Mouse (Mus musculus) lung, embryonic 14.5 days (tissue): Measurements from ENCODE around the gene Zfp322a. TPM values are rescaled to one million over a fixed set of nuclear protein-coding genes. Genes with fewer than 3 reads are reported as not detected.

Experiments
- ATAC-seq: fragments of 200-750 bp; cut with Nextera tagmentation; 2 replicates; pipeline ENCODE4 v1.8.0; 2017; ENCODE audit warnings: mild to moderate bottlenecking, moderate TSS enrichment, moderate library complexity; ENCODE audit not compliant: insufficient read depth
- DNase-seq: peaks from one replicate; pipeline ENCODE4 v3.0.0-alpha.2; 2015
- H3K27ac ChIP-seq: fragments of 300-500 bp; sonication (generic); 2 replicates; pipeline ENCODE4 v1.5.1; 2014; ENCODE audit warnings: low read depth, mild to moderate bottlenecking, moderate library complexity
- H3K27me3 ChIP-seq: fragments of 300-500 bp; sonication (generic); 2 replicates; pipeline ENCODE4 v1.6.1; 2014; ENCODE audit warnings: low read length, control low read depth; ENCODE audit not compliant: insufficient read depth
- H3K36me3 ChIP-seq: fragments of 300-500 bp; sonication (generic); 2 replicates; pipeline ENCODE4 v1.6.1; 2014; ENCODE audit warnings: control low read depth; ENCODE audit not compliant: insufficient read depth
- H3K4me1 ChIP-seq: fragments of 300-500 bp; sonication (generic); 2 replicates; pipeline ENCODE4 v1.6.1; 2014; ENCODE audit warnings: antibody characterized with exemption, control low read depth; ENCODE audit not compliant: insufficient read depth
- H3K4me2 ChIP-seq: fragments of 300-500 bp; sonication (generic); 2 replicates; pipeline ENCODE4 v1.6.1; 2014; ENCODE audit warnings: mild to moderate bottlenecking
- H3K4me3 ChIP-seq: fragments of 300-500 bp; sonication (generic); 2 replicates; pipeline ENCODE4 v1.5.1; 2014; ENCODE audit warnings: low read depth, low read length
- H3K9ac ChIP-seq: fragments of 300-500 bp; sonication (generic); 2 replicates; pipeline ENCODE4 v1.6.1; 2014
- H3K9me3 ChIP-seq: fragments of 300-500 bp; sonication (generic); 2 replicates; pipeline ENCODE4 v1.6.1; 2016; ENCODE audit warnings: low read depth, low read length, control low read depth
- CTCF ChIP-seq: IDR thresholded peaks from 2 replicates; pipeline ENCODE4 v1.5.1; 2016; ENCODE audit warnings: antibody characterized with exemption, low read depth
- WGBS: fragments of 180-500 bp; shearing (Covaris S2); extraction: QIAGEN DNeasy Blood & Tissue Kit; methylation state at CpG from one replicate; pipeline ENCODE4 v1.1.7; 2014; 5-methylcytosine and 5-hydroxymethylcytosine counted together
- polyA plus RNA-seq: library from polyadenylated mRNA; unstranded; fragments of >200 nt; fragmentation: Nextera tagmentation; extraction: Ambion mirVana; gene quantifications from 2 replicates; pipeline ENCODE4 v1.2.1, GENCODE M21; 2014

Zfp322a gene
- 54.5 and 59.3 TPM in 2 replicates for polyA plus RNA-seq

- peak within 1 kb of the TSS; percentile 86 for H3K9ac ChIP-seq
- H3K9me3 ChIP-seq: no peaks in the 10 kb centered on the region
- H3K27ac ChIP-seq: peak within 1 kb of the TSS; percentile 97
- H3K27me3 ChIP-seq: no peaks in the 10 kb centered on the region
- H3K4me1 ChIP-seq: peaks cover 15% of the 10 kb centered on the region
- H3K4me3 ChIP-seq: peak within 1 kb of the TSS; percentile 75
- H3K4me2 ChIP-seq: peak within 1 kb of the TSS; percentile 88
- peak; percentile 100 for ATAC-seq
- no peak for TF ChIP-seq CTCF
- WGBS: under 1% methylated on average over 55 of the region's 55 CpGs
- H3K36me3 ChIP-seq: peaks cover 17% of the 10 kb centered on the region
- DNase-seq: peak; percentile 98
Measured at GRCm38 (mm10) chr13:23368583-23369420, at the start of gene Zfp322a. Gene Zfp322a (minus strand): TSS chr13:23369208.

- H3K9ac ChIP-seq: 0 out of 2 replicates have a peak overlapping the region, but pooled peaks have one; percentile 6
- ATAC-seq (peak; percentile 83), DNase-seq (peak; percentile 78)
- peak overlapping the region; percentile 38 for H3K4me3 ChIP-seq
- no peak for TF ChIP-seq CTCF
- no peaks in the 10 kb centered on the region for H3K9me3 ChIP-seq
- H3K4me2 ChIP-seq: peak overlapping the region; percentile 67
- no peaks in the 10 kb centered on the region for H3K27me3 ChIP-seq
- H3K4me1 ChIP-seq: no peaks in the 10 kb centered on the region
- 3% methylated on average over 28 of the region's 28 CpGs for WGBS
- H3K36me3 ChIP-seq: 0 out of 2 replicates have a peak, but pooled peaks cover 8% of the 10 kb centered on the region
- no peak overlapping the region for H3K27ac ChIP-seq
Measured at GRCm38 (mm10) chr13:23412630-23413521, 43.9 kb upstream of the Zfp322a start.

DNA sequence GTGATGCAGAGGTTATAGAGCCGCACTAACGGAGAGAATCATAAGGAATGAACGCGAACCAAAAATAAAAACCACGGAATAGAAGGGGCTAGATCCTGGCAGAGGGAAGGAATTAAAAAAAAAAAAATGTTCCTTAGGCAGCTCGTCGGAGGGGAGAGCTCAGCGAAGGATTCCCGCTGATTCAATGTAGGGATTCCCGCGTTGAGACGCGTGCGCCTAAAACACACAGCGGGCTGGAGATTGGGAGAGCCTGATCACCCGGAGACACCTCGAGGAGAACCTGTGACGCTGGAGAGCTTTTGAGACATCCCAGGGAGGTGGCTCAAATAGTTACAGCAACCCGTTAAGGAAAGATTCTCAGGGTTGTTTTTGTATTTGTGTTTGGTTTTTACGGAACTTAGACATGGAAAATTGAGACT, 43.2 kb upstream of the Zfp322a start:
- peak overlapping the region; percentile 6; the same call in 1 of the 2 replicates for H3K9ac ChIP-seq
- H3K4me3 ChIP-seq: peak overlapping the region; percentile 38
- no peaks in the 10 kb centered on the region for H3K4me1 ChIP-seq
- DNase-seq (peak; percentile 59), ATAC-seq (peak; percentile 59)
- peak overlapping the region; percentile 67 for H3K4me2 ChIP-seq
- no peaks in the 10 kb centered on the region for H3K27me3 ChIP-seq
- no peaks in the 10 kb centered on the region for H3K9me3 ChIP-seq
- no peak overlapping the region for H3K27ac ChIP-seq
- 0 out of 2 replicates have a peak, but pooled peaks cover 5% of the 10 kb centered on the region for H3K36me3 ChIP-seq
- no peak for TF ChIP-seq CTCF
- under 1% methylated on average over 20 of the region's 20 CpGs for WGBS

DNA sequence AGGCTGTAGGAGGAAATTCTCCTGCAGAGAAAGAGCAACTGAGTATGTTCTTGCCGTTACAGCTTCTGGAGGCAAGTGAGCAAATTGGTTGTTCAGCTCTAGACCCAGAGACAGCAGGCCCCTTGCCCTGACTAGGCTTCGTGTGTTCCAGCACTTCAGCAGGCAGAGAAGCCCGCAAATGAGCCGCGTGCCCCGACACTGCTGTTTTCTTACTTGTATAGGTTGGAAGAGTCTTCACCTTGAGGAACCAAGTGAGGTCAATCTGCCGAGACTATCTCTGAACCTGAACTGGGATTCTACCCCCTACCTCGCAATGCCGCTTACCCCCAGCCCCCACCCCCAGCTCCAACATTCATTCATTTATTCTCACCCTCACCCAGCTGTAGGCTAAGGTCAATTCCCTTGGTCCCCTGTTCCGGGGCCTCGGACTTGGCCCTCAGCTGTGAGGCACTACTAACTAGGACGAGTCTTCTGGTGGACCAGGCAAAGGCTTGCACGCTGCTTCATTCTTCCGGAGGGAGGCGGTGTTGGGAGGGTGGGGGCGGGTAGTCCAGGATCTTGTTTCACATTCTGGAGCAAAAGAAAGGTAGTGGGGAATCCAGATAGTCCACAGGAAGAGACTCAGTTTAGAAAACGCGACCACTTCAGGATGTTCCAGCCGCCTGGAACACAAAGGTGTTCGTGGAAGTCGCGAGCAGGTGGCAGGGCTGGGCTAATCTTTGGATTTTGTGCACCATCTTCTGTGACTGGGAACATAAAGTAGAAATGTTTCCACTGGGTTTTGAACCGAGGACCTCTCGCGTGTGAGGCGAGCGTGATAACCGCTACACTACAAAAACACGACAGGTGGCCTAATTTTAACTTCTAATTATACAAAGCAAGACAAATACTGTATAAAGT, 42.6 kb upstream of the Zfp322a start:
- DNase-seq (peak; percentile 62), ATAC-seq (no peak)

DNA sequence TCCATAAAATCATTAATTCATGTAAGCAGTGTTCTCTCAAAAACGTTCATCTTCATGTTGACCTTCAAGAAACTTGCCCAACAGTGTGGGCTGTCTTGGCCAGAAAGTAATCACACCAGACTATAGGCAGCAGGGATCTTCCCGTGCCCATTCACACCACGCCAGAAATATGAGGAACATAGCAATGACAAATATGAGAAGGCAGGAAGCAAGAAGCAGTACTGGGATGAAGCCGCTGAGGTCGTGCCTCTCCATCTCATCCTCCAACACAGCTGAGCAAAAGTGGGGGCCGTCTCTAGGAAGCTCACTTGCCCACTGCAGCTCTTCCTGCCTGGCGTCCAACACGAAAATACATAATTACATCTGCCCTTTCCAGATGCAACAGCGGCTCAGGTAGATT, 41.6 kb upstream of the Zfp322a start:
- H3K27me3 ChIP-seq: no peaks in the 10 kb centered on the region
- ATAC-seq (no peak), DNase-seq (no peak)
- no peak overlapping the region for H3K27ac ChIP-seq
- no peaks in the 10 kb centered on the region for H3K9me3 ChIP-seq
- no peak for TF ChIP-seq CTCF
- no peak overlapping the region for H3K4me3 ChIP-seq
- no peaks in the 10 kb centered on the region for H3K36me3 ChIP-seq
- no peaks in the 10 kb centered on the region for H3K4me1 ChIP-seq
- H3K9ac ChIP-seq: no peak overlapping the region
- no peak overlapping the region for H3K4me2 ChIP-seq
- 69% methylated on average over 9 of the region's 9 CpGs for WGBS

More for the DNA sequence above, 42.6 kb upstream of the Zfp322a start:
- TF ChIP-seq CTCF: no peak
- H3K4me2 ChIP-seq: peak overlapping the region; percentile 67
- no peaks in the 10 kb centered on the region for H3K9me3 ChIP-seq
- H3K4me3 ChIP-seq: peak overlapping the region; percentile 38
- H3K27ac ChIP-seq: no peak overlapping the region
- no peaks in the 10 kb centered on the region for H3K27me3 ChIP-seq
- 3% methylated on average over 29 of the region's 29 CpGs for WGBS
- no peaks in the 10 kb centered on the region for H3K36me3 ChIP-seq
- peak overlapping the region; percentile 6; the same call in 1 of the 2 replicates for H3K9ac ChIP-seq
- no peaks in the 10 kb centered on the region for H3K4me1 ChIP-seq

GRCm38 (mm10) chr13:23402626-23403025, 33.6 kb upstream of the Zfp322a start:
- H3K27me3 ChIP-seq: no peaks in the 10 kb centered on the region
- peak overlapping the region; percentile 71 for H3K4me2 ChIP-seq
- DNase-seq (peak; percentile 13), ATAC-seq (no peak)
- no peak overlapping the region for H3K4me3 ChIP-seq
- no peak for TF ChIP-seq CTCF
- H3K9ac ChIP-seq: no peak overlapping the region
- H3K36me3 ChIP-seq: no peaks in the 10 kb centered on the region
- WGBS: 12% methylated on average over 2 of the region's 2 CpGs
- H3K27ac ChIP-seq: no peak overlapping the region
- H3K4me1 ChIP-seq: peaks cover 5% of the 10 kb centered on the region; the same call in 1 of the 2 replicates
- no peaks in the 10 kb centered on the region for H3K9me3 ChIP-seq
